Mouse (Mus musculus): Measurements from ENCODE around the gene Gnb1. TPM values are rescaled to one million over a fixed set of nuclear protein-coding genes. Genes with fewer than 3 reads are reported as not detected.
A peak's percentile ranks its signal among the peaks of the same experiment; 100 is the strongest.

Gnb1 gene
- polyA plus RNA-seq, 1 experiment: 512 TPM

- WGBS: 76% methylated on average over 3 of the region's 3 CpGs
- DNase-seq: no peak
- no peak for TF ChIP-seq POLR2A (IDR thresholded peaks at IDR 0.05; ENCODE audit: borderline replicate concordance, insufficient read depth, low read length)
- no peak for TF ChIP-seq CTCF (IDR thresholded peaks at IDR 0.05; ENCODE audit: borderline replicate concordance, insufficient read depth, low read depth, low read length)
Observed at GRCm38 (mm10) chr4:155497963-155498362, 6.8 kb downstream of the Gnb1 start.

DNA sequence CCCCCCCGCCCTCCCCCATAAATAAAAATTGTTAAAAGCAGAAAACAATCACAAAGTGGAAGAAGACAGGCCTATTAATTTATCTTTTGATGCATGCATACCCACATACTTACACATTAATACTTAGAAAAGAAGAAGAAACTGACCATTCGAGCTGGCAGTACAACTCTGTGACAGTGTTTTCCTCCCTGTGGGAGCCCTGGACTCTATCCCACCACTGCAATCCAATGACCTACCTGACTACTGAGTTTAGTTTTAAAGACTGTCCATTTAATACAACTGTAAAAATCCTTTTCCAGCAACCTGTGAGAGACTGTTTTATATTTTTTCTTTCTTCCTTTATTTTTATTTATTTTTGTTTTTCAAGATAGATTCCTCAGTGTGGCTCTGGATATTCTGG lies 10.0 kb downstream of the Gnb1 start:
- no peak overlapping the region for H3K4me3 ChIP-seq (replicated peaks; ENCODE audit: insufficient read depth, low read depth, low read length)
- no peak overlapping the region for H3K27ac ChIP-seq (ENCODE audit: insufficient read depth, low read length)
- H3K4me1 ChIP-seq (ENCODE audit: control insufficient read depth, insufficient read depth, low read length): peaks cover 10% of the 10 kb centered on the region
- no peak for TF ChIP-seq CTCF (IDR thresholded peaks at IDR 0.05; ENCODE audit: borderline replicate concordance, insufficient read depth, low read depth, low read length)
- TF ChIP-seq POLR2A (IDR thresholded peaks at IDR 0.05; ENCODE audit: borderline replicate concordance, insufficient read depth, low read length): no peak
- DNase-seq: peak; percentile 54 to 64
- WGBS: 22% methylated on average over 2 of the region's 2 CpGs
- no peaks in the 10 kb centered on the region for H3K27me3 ChIP-seq (ENCODE audit: control insufficient read depth, insufficient read depth, low read length)

More at GRCm38 (mm10) chr4:155497963-155498362, 6.8 kb downstream of the Gnb1 start:
- Histone ChIP-seq H3K4me1 (ENCODE audit: control insufficient read depth, insufficient read depth, low read length) (peaks cover 7% of the 10 kb centered on the region), H3K27me3 (ENCODE audit: control insufficient read depth, insufficient read depth, low read length) (no peaks in the 10 kb centered on the region), H3K4me3 (replicated peaks; ENCODE audit: insufficient read depth, low read depth, low read length) (no peak overlapping the region), H3K27ac (ENCODE audit: insufficient read depth, low read length) (no peak overlapping the region)

- Histone ChIP-seq H3K4me1 (ENCODE audit: control insufficient read depth, insufficient read depth, low read length) (peaks cover 13% of the 10 kb centered on the region), H3K27me3 (ENCODE audit: control insufficient read depth, insufficient read depth, low read length) (no peaks in the 10 kb centered on the region), H3K4me3 (replicated peaks; ENCODE audit: insufficient read depth, low read depth, low read length) (no peak overlapping the region), H3K27ac (ENCODE audit: insufficient read depth, low read length) (0 out of 2 replicates have a peak overlapping the region, but pooled peaks have one; percentile 0)
- 54% methylated on average over 8 of the region's 8 CpGs for WGBS
- TF ChIP-seq POLR2A (IDR thresholded peaks at IDR 0.05; ENCODE audit: borderline replicate concordance, insufficient read depth, low read length) (no peak), CTCF (IDR thresholded peaks at IDR 0.05; ENCODE audit: borderline replicate concordance, insufficient read depth, low read depth, low read length) (no peak)
- DNase-seq: no peak
Observed at GRCm38 (mm10) chr4:155505067-155505466, 13.9 kb downstream of the Gnb1 start.

DNA sequence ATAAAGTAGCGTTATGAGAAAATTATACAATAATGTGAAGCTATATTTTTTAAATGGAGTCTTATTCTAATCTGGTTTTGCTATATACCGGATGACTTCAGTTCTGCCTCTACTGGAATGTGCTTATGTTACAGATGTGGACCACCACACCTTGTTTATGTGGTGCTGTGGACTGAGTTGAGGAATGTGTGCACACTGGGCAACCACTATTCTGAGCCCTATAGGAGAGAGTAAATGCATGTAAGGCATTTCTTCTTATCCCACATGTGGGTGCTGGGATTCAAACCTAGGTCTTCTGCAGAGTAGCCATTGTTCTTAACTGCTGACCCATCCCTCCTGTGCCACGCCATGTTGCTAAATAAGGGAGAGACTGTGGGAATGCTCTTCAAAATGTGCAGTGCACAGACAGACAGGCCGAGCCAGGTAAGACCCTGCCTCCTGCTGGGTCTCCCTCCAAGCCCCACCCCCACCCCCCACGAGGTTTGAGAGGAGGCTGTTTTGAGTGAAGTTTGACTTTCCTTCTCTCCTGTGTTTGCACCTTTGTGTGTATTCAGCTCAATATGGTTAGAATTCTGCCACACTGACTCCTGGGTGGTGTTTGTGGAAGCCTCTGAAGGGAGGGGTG lies 14.6 kb downstream of the Gnb1 start:
- H3K4me3 ChIP-seq (replicated peaks; ENCODE audit: insufficient read depth, low read depth, low read length): no peak overlapping the region
- no peaks in the 10 kb centered on the region for H3K27me3 ChIP-seq (ENCODE audit: control insufficient read depth, insufficient read depth, low read length)
- no peak for DNase-seq
- H3K4me1 ChIP-seq (ENCODE audit: control insufficient read depth, insufficient read depth, low read length): peaks cover 13% of the 10 kb centered on the region
- WGBS: 78% methylated on average over 5 of the region's 5 CpGs
- TF ChIP-seq POLR2A (IDR thresholded peaks at IDR 0.05; ENCODE audit: borderline replicate concordance, insufficient read depth, low read length): no peak
- TF ChIP-seq CTCF (IDR thresholded peaks at IDR 0.05; ENCODE audit: borderline replicate concordance, insufficient read depth, low read depth, low read length): no peak
- H3K27ac ChIP-seq (ENCODE audit: insufficient read depth, low read length): no peak overlapping the region

GRCm38 (mm10) chr4:155508614-155509013 lies 17.5 kb downstream of the Gnb1 start:
- Histone ChIP-seq H3K4me3 (replicated peaks; ENCODE audit: insufficient read depth, low read depth, low read length) (no peak overlapping the region), H3K27me3 (ENCODE audit: control insufficient read depth, insufficient read depth, low read length) (no peaks in the 10 kb centered on the region), H3K27ac (ENCODE audit: insufficient read depth, low read length) (peak overlapping the region; percentile 30; the same call in 1 of the 2 replicates), H3K4me1 (ENCODE audit: control insufficient read depth, insufficient read depth, low read length) (peaks cover 11% of the 10 kb centered on the region)
- 66% methylated on average over 4 of the region's 4 CpGs for WGBS
- TF ChIP-seq POLR2A (IDR thresholded peaks at IDR 0.05; ENCODE audit: borderline replicate concordance, insufficient read depth, low read length): no peak
- TF ChIP-seq CTCF (IDR thresholded peaks at IDR 0.05; ENCODE audit: borderline replicate concordance, insufficient read depth, low read depth, low read length): no peak
- no peak for DNase-seq

GRCm38 (mm10) chr4:155510981-155511380 lies 19.8 kb downstream of the Gnb1 start:
- TF ChIP-seq POLR2A (IDR thresholded peaks at IDR 0.05; ENCODE audit: borderline replicate concordance, insufficient read depth, low read length): no peak
- no peak for TF ChIP-seq CTCF (IDR thresholded peaks at IDR 0.05; ENCODE audit: borderline replicate concordance, insufficient read depth, low read depth, low read length)
- H3K27me3 ChIP-seq (ENCODE audit: control insufficient read depth, insufficient read depth, low read length): no peaks in the 10 kb centered on the region
- DNase-seq: no peak
- no peak overlapping the region for H3K4me3 ChIP-seq (replicated peaks; ENCODE audit: insufficient read depth, low read depth, low read length)
- no peak overlapping the region for H3K27ac ChIP-seq (ENCODE audit: insufficient read depth, low read length)
- H3K4me1 ChIP-seq (ENCODE audit: control insufficient read depth, insufficient read depth, low read length): peaks cover 3% of the 10 kb centered on the region; the same call in 1 of the 2 replicates
- WGBS: 80% methylated on average over 1 of the region's 1 CpGs

- TF ChIP-seq CTCF (IDR thresholded peaks at IDR 0.05; ENCODE audit: borderline replicate concordance, insufficient read depth, low read depth, low read length) (no peak), POLR2A (IDR thresholded peaks at IDR 0.05; ENCODE audit: borderline replicate concordance, insufficient read depth, low read length) (no peak)
- H3K27me3 ChIP-seq (ENCODE audit: control insufficient read depth, insufficient read depth, low read length): no peaks in the 10 kb centered on the region
- no peak overlapping the region for H3K4me3 ChIP-seq (replicated peaks; ENCODE audit: insufficient read depth, low read depth, low read length)
- H3K27ac ChIP-seq (ENCODE audit: insufficient read depth, low read length): no peak overlapping the region
- peak in 1 of 2 experiments; percentile 37 for DNase-seq
- 72% methylated on average over 2 of the region's 2 CpGs for whole genome bisulfite sequencing
- no peaks in the 10 kb centered on the region for H3K4me1 ChIP-seq (ENCODE audit: control insufficient read depth, insufficient read depth, low read length)
Observed at GRCm38 (mm10) chr4:155514810-155515209, 23.6 kb downstream of the Gnb1 start.

- 89% methylated on average over 7 of the region's 7 CpGs for WGBS
- no peaks in the 10 kb centered on the region for H3K27me3 ChIP-seq (ENCODE audit: control insufficient read depth, insufficient read depth, low read length)
- no peak overlapping the region for H3K27ac ChIP-seq (ENCODE audit: insufficient read depth, low read length)
- H3K4me1 ChIP-seq (ENCODE audit: control insufficient read depth, insufficient read depth, low read length): 0 out of 2 replicates have a peak, but pooled peaks cover 2% of the 10 kb centered on the region
- no peak for DNase-seq
- no peak overlapping the region for H3K4me3 ChIP-seq (replicated peaks; ENCODE audit: insufficient read depth, low read depth, low read length)
- no peak for TF ChIP-seq POLR2A (IDR thresholded peaks at IDR 0.05; ENCODE audit: borderline replicate concordance, insufficient read depth, low read length)
- TF ChIP-seq CTCF (IDR thresholded peaks at IDR 0.05; ENCODE audit: borderline replicate concordance, insufficient read depth, low read depth, low read length): no peak
Observed at GRCm38 (mm10) chr4:155517948-155518517, 26.9 kb downstream of the Gnb1 start.

All from cerebellum, adult 2 months (tissue).